Mouse (Mus musculus) ES-Bruce4 (cell line): ENCODE results near the gene Dnlz.

Source experiments
- CTCF ChIP-seq: IDR thresholded peaks from one replicate; pipeline ENCODE4 v1.8.1; 2011; ENCODE audit warnings: low read depth, low read length
- POLR2A ChIP-seq: IDR thresholded peaks from one replicate; pipeline ENCODE4 v1.8.1; 2011; ENCODE audit warnings: low read length; ENCODE audit not compliant: insufficient read depth

GRCm38 (mm10) chr2:26364738-26365465 lies 13.0 kb upstream of the Dnlz start:
- TF ChIP-seq CTCF (no peak), POLR2A (no peak)
